Mouse (Mus musculus): ENCODE results near the gene Enox2.
"Not testable (repeated sequence)": the region's sequence is repeated elsewhere in the genome, so short reads cannot be mapped to it uniquely, and the experiment has no call there.

Gene Enox2
- long read RNA-seq, experiment 1, partial matches to known transcripts = 2 of 3 reads
- long read RNA-seq, experiment 1, other reads (novel, unspliced or antisense) = 0 of 3 reads
- long read RNA-seq, experiment 2, partial matches to known transcripts = 5 of 8 reads
- long read RNA-seq, experiment 2, other reads (novel, unspliced or antisense) = 2 of 8 reads

DNA sequence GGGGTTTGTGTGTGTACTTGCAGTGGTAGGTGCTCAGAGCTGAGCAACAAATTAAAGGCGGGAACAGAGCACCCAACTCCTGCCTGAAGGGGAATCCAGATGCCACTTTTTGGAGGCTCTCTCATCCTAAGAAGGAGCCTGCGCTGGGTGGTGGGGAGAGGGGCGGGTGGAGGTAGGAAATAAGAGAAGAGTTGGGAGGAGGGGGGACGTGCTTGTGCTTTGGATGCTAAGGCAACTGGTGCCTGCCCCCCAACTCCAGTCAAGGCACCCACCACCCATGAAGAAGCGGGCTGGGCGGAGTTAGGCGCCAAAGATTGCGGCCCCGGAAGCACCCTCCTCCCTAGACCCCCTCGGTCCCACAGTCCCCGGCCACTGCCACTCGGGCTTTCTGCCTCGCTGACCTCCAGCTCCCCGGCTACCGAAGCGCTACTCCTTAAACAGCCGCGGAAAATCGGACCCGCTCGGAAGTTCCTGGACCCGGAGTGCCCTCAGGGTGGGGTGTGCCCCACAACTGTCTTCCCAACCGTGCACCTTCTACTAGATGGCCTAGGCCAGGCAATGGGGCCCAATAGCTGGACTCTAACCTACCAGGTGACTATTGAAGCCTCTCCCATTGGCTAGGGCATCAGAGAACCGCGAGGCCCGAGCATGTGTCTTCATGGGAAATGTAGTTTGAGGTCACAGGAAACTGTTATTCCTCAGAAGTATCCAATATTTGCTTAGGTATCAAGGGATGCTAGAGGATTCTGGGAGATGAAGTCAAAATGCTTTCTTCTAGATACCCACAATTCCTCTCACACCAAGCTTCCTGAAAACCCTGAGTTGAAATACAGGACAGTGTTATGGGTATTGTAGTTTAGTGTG, at the start of gene Enox2:
Gene Enox2 (minus strand): TSS at position 560 of the 864 bp plus-strand sequence.
- intact Hi-C loops (cut with DNase I) = no loop called here

DNA sequence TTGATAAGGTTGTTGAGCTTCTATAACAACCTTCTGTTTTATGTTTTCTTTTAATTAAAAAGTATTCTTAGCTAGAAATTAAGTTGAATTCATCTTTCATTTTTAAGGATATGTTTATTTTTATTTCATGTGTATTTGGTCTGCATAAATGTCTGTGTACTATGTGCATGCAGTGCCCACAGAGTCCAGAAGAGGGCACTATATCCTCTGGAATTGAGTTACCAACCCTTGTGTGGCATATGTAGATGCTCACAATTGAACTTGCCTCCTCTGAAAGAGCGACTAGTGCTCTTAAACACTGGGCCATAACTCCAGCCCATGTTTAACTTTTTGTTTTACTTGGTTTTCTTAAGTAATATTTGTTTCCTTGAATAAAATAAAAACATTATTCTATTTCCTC, 21.4 kb upstream of the Enox2 start:
- intact Hi-C loops (cut with DNase I) = loop anchor here (5.0 to 10.0 kb wide), 2 partner anchors 412 to 615 kb away; partner anchors contain the start of gene Rbmx2

DNA sequence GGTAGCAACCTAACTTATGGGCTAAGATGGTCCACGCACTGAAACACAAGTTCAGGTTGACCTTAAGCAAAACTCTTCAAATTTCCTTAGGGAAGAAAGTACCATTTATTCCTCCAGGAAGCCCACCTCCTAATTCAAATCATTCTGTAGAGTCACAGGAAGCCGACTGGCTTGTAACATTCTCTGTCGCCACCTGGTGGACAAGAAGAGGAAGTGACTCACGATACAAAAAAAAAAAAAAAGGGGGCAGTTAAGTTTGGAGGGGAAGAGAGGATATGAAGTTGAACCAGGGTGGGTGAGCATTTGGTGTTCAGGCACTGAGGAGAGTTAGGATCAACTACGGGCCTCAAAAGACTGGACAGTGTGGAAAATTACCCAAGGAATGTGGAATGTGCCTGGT, 18.6 kb upstream of the Enox2 start:
- intact Hi-C loops (cut with DNase I) = loop anchor here (5.0 to 10.0 kb wide), 2 partner anchors 409 to 612 kb away; partner anchors contain the start of gene Rbmx2

DNA sequence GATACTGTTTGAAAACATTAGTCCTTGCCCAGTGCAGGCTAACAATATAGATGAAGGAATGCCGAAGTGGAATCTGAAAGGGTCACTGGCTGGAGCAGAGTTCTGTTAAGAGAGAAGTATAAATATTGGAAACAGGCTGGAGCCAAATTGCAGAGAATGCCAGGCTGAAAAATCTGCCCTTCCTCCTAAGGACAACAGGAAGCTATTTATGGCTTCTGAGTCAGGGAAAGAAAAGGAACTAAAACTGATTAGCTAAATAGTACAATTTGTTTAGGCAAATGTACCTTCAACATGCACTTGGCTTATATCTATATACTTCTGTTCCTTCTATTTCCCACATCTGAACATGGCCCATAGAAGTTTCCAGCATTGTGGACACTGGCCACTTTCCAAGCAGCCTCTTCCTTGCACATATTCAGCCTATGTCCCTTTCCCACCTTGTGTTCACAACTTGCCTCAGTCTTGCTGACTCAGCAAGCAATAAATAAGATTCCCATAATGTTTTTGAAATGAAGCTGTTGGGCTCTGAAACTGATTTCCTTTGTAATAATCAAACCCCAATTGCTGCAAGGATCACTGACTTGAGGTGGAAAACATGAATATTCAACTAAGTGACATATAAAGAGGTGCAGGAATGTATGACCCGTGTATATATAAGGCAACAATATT, 8.0 kb downstream of the Enox2 start:
- intact Hi-C loops (cut with DNase I) = no loop called here

DNA sequence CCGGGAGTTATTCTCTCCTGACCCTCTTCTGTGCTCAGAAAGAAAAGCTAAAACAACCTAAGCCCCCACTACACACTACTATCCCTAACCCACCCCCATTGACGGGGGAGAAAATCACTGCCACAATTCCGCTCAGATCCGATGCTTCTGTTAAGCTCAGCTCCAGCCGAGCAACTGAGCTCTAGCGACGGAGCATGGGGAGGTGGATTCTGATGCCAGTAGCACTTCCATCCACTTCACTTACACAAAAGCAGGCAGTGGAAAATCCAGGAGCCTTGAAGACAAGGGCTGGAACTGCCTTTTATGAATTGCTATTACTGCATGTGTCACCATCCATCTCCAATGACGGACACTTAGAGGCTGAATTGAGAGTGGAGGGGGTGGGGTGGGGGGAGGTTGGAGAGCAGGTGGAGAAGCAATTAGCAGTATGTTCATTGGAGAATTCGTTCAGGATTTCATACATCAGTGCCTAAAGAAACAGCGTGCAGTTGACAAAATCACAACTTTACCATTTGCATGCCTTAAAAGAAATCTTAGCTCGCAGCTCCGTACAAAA, 14.5 kb downstream of the Enox2 start:
- intact Hi-C loops (cut with DNase I) = no loop called here

DNA sequence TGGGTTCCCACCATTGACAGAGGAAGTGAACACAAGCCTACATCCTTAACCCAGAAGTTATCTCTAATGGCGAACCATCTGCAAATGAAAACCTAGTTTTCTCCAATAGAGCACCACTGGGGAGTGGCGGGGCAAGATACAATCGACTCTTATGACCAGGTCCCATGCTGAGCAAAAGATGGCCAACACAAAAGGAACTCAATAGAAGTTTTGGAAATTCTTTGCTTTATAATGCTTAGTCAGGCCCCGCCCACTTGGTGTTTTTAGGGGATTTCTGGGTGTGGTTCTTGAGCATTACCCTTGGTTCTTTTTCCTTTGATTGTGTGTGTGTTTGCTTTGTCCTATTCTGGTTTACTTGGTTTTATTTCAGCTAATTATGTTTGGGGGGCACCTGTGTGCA, 37.2 kb downstream of the Enox2 start:
- intact Hi-C loops (cut with DNase I) = no loop called here

DNA sequence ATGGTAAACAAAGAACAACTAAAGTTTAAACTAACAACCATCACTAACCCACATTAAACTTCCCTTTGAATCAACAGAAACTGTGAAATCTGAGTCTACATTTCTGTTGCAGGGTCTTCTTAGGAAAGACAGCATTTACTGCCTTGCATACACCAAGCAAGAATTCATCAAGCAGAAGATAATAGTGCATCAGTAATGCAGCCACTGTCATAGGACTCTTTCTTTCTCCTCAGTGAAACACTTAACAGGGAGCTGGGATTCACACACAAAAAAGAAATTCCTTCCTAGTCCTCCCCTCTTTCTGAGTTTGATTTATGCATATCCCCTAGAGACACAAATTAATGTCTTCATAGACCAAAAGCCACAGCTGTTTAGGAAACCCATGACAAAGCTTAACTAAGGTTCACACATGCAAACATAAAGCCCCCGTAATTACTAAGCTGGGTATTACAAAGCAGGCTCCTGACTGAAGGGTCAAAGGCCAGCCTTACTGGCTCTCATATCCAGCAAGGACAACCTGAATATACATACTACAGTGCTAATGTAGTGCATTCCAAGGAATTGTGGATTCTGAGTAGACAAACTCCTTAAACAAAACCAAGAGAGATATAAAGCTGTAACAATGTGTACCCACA, 62.1 kb downstream of the Enox2 start:
- intact Hi-C loops (cut with DNase I) = loop anchor here (10.0 kb wide), 1 partner anchor 61 kb away; no protein-coding TSS in a partner anchor

DNA sequence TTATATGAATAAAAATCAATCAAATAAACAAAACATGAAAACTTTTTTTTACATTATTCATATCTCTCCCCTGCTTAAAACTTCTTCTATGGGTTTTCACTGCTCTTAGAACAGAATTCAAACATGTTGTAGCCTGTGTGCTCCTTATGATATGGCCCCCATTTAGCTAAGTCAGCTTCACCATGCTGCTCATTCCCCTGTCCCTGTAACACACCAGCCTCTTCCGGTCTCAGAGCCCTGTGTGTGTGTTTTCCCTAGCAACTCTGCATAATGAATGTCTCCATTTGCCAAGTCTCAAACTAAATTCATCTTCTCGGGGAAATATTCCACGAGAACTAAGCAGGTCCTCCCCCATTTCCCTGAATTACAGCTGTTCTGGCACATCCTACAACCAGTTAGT, 71.6 kb downstream of the Enox2 start:
- intact Hi-C loops (cut with DNase I) = no loop called here

DNA sequence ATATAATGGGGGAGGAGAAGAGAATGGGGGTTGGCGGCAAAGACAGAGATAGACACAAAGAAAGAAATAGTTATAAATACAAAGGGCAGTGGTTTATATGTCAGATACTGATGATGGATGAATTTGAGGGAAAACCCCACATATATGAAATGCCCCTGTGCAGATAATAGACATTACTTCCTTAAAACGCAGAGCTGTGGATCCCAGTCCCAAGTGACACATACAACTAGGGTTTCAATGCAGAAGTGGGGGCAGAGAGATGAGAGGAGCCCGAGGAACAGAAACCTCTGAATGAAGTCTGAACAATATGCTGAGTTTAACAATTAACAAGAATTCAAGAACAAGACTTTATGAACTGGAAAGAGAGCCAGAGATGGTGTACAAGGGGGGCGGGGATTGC, 91.7 kb downstream of the Enox2 start:
- intact Hi-C loops (cut with DNase I) = no loop called here

DNA sequence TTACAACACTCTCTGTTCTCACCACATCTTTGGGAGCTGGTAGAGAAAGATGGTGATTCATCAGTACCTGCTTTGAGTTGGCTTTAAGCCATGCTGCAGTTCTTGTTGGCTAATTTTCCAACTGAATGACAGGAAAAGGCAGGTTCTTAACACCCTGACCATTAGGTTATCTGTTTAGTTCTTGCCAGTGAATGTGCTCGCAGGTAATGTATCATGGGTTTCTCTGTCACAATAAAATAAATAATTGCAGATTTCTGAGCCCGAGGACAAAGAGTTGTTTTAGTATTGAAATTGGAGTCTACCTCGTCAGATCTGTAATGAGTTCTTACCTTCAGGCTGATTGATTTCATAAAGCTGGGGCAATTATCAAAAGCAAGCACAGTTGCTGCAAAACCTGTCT, 106.9 kb downstream of the Enox2 start:
- intact Hi-C loops (cut with DNase I) = no loop called here

DNA sequence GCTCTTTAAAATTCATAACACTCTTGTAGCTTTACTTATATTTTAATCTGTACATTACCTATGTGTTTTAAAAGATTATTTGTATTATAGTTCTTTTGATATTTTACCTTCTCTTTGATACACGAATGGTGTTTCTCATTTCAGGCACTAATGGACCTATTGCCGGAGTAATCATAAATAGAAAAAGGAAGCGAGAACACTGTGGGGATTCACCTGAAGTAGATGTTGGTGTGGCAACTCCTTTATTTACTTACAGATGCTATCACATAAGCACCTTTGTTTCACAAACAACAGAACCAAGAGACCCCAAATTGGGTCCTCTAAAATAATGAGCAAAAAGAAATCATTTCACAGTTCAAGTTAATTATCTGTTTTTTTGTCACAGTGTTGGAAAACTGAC, 109.4 kb downstream of the Enox2 start:
- intact Hi-C loops (cut with DNase I) = no loop called here

DNA sequence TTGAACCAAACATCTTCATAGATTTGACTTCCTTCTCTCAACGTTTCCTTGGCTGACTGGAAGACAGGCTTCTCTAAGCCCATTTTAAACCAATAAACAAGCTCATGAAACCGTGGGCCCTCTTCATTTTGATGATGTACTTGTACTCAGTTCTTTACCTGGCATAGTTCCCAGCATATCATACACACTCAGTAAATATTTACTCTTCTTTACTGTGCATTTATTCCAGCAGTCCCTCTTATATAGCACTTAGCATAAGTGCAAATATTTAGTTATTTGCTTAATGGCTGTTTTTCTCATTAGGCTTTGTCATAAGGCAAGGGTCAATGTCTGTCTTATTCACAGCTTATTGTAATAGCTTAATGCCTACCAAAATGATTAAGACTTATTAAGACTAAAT, 133.8 kb downstream of the Enox2 start:
- intact Hi-C loops (cut with DNase I) = no loop called here

DNA sequence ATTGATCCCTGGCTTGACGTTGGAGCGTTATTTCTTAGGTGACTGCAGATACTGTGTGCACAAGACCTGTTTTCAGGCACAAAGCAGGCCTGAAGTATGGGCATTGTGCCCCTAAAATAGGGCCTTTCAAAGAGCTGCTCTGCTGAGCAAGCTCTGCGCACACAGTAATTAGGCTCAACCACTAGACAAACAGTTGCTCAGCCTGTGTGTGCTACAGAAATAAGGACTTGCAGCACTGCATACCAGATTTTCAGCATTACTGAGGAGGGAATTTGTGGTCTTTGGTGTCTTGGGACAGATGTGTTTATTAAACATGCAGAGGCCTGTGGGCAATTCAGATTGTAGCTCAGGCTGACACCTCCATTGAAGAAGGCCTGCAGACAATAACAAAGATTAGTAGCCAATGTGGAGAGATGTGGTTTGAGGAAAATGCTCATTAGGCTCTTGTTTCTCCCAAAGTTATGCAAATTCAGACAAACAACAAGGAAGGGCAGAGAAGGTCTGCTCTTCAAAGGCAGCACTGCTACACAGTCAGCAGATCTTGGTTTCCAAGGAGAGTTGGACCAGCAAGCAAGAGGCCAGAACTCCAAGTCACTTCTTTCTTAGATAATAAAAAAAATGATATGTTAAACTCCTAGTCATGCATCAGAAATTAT, 163.2 kb downstream of the Enox2 start:
- intact Hi-C loops (cut with DNase I) = no loop called here

DNA sequence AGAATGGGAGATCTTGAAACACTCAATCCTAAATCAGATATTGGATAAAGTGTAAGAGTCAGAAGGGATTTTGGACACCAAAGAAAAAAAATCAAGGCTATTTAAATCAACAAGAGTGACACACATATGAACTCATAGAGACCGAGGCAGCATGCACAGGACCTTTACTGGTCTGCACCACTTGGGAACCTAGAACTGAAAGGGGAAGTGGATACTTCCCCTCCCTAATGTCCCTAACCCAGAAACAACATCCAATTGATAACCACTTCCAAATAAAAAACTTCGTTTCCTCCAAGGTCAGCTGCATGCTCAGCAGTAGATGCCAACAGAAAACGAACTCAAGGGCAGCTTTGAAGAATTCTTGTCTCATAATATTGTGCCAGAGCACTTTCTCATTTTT, 171.6 kb downstream of the Enox2 start:
- intact Hi-C loops (cut with DNase I) = no loop called here

DNA sequence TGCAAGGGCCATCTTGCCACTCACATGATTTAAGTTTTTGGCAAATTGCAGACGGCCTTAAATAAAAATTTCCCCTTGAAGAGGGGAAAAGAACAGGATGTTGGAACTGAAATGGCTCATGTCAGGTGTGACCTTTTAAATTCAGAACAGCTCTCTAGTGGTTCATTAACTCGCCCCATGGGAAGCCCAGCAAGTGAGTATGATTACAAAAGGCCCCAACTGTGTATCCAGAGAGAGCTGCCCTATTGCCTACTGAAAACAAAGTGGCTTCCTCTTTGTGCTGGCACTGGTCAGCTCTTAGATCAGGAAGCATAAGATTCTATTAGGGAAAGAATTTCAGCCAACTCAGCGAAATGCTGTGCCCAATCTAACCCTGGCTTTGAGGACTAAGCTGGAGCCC, 175.6 kb downstream of the Enox2 start:
- intact Hi-C loops (cut with DNase I) = no loop called here

DNA sequence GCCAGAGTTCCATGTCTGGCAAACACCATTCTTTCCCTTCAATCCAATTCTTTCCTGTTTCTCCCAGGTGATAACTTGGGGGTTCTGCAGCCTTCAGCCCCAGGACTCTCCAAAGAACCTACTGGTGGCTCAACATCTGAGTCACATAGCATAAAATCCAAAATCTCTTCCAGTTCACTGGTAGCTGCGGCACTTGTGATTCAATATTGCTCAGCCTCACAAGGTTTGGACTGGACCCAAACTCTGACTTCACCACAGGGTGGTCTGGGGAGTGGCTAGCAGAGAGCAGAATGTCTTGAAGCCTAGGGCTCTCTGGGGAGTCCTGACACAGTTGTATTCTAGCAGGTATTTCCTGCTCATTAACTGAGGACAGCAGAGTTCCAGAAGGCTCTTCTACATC, 187.5 kb downstream of the Enox2 start:
- intact Hi-C loops (cut with DNase I) = not testable (repeated sequence)

DNA sequence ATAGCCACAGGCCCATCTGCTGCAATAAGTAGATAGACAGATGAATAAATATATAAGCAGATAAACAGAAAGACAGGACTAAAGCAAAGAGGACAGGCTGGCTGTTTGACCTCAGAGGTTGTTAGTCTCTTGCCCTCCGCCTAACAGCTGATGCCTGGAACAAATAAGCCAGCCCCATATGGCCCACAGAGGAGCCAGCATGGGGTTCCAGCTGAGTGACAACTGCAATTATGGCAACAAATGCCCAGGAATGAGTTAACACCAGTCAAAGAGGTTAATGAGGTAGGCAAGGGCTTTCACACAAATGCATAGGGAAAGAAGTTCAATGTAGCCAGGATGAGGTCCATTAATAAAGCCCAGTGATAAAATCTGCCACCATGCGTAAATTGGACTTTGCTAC, 191.8 kb downstream of the Enox2 start:
- intact Hi-C loops (cut with DNase I) = no loop called here

DNA sequence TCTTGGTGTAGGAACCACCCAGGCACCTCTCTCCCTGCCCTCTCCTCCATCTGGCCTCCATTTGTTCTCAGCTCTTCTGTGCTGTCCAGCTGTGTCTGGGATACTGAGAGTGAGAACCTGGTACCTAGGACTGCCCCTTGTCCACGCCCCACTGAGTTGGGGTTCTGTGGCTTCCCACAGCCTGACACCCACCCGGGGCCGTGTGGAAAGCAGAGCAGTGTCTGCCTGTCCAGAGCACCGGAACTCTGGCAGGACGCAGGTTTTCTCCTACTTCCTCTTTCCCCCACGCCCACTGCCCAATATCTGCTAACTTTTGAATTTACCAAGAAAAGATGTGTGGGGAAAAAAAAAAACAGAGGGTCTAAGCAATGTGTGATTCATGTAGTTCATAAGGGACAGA, 213.0 kb downstream of the Enox2 start:
- intact Hi-C loops (cut with DNase I) = no loop called here

DNA sequence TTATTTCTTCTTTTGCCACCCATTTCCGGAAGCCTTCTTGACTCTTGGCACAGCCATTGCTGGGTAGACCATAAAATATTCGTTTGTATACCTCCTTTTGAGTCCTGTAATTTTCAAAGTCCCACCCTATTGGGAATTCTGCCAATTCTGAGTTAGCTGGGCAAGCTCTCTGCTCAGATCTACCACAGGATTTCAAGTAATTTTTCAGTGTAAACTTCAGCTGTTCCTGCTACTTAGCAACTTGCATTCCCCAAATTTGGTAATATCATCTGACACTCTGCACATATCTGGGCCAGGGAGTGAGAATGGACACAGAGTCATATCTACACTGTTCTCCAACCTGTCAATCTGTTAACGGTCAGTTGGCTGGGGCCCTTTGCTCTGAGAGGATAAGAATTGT, 214.5 kb downstream of the Enox2 start:
- intact Hi-C loops (cut with DNase I) = no loop called here

DNA sequence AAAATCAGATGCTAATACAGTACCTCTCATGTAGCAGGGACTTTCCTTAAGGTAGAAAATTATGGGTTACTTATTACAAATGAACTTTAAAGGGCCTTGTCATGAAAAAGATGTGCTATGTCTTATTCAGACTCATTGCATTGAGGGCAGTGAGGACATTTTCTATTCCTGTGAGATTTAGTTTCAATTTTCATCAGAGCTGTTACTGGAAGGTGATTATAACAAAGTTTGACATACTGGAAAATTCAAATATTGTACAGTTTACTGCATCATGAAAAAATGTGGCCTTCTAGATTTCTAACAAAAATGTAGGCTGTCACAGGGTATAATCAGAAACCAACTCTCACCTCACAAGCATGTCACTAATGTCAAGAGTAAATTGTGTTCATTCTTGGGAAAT, 242.9 kb downstream of the Enox2 start:
- intact Hi-C loops (cut with DNase I) = no loop called here

DNA sequence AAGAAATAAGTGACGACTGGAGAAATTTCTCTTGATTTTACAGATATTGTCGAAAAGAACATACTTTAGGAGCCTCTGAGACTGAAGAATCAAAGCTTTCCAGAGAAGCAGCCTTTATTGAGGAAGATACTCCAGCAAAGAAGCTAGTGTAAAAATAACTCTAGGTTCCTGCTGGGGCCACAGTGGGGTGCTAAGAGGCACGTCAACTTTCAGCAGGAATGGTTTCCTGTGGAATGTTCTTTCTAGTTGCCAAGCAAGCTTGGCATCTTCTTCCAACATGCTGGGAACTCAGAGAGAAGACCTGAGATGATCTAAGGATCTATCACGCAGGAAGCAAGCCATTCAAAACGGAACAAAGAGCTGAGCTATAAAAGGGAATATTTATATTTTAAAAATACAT, 278.3 kb downstream of the Enox2 start:
- intact Hi-C loops (cut with DNase I) = no loop called here
